Mouse (Mus musculus) 3T3-L1 (cell line): ENCODE results near the gene Ap3d1.
A peak's percentile ranks its signal among the peaks of the same experiment; 100 is the strongest.

Experiments
- DNase-seq: peaks from one replicate; pipeline ENCODE4 v3.0.0-alpha.2; 2015; ENCODE audit warnings: low read depth, low spot score

Gene Ap3d1

GRCm38 (mm10) chr10:80757717-80758116 lies 15.7 kb upstream of the Ap3d1 start:
- DNase-seq: peak; percentile 90

DNA sequence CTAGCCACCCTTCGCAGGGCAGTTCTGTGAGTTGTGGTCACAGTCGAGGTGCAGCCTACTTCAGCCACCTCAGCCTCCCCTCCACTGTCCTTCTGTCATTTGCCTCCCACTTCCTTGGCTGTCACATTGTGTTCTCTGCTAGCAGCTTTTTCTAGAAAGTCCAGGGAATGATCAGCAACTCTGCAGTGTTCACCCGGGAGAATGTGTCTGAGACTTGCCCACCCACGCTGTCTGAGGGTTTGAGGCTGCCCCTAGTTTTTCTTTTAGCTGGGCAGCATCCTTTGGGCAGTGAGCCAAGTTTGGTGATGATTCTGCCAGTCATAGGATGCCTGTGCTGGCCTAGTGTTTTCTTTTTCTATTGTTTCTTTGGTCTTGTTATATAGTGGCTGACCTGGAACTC lies 14.9 kb upstream of the Ap3d1 start:
- DNase-seq: peak; percentile 52

- DNase-seq: no peak
These were observed 14.4 kb upstream of the Ap3d1 start for GRCm38 (mm10) chr10:80756509-80756908.

DNA sequence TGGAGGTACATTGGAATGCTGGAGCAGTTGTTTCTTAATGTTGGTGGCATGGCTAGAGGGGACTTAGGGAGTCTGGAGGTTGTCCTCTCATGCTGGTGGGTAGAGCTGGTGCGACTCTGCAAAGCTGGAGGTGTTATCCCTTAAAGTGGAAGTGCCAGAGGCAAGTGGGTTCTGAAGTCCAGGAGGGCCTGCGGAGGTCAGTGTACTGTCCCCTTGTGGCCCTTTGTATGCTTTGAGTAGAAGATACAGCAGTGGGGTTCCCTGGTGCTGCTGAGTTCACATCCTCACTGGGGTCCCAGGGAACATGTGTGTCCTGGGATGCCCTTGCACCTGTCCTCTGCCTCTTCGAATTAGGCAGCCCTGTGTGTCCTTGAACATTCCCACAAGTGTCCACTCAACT lies 14.0 kb upstream of the Ap3d1 start:
- DNase-seq: peak; percentile 39

DNA sequence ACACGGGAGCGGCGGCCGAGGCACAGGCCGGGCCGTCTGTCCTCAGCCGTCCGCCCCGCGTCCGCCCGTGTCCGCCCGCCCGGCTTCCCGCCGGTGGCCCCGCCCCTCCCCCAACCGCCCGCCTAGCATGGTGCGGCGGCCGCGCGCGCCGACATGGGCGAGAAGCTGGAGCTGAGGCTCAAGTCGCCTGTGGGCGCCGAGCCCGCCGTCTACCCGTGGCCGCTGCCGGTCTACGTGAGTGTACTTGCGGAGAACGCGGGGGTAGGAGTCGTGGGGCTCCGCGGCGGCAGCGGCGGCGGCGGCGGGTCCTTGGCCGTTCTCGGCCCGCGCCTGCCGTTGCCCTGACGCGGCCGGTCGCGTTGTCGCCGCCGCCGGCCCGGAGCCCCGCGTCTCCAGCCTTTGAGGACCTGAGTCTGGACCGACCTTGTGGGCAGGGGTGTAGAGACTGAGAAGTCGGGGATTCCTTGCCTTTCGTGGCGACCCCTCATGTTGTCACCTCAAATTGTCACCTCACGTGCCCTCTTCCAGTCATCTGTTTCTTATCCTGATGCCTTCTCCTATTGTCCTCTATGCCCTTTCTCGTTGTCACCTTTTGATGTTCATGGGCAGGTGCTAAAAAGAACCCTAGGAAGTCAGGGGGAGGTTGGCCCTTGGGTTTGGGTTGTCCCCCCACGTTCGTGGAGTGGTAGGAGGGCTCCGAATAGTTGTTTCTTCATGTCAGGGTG lies 13.4 kb upstream of the Ap3d1 start:
- no peak for DNase-seq

- DNase-seq: peak; percentile 91
These were observed 12.7 kb upstream of the Ap3d1 start, which contains the start of gene Dot1l for GRCm38 (mm10) chr10:80754594-80755290. TSS of gene Dot1l (plus strand) at chr10:80755206.

DNA sequence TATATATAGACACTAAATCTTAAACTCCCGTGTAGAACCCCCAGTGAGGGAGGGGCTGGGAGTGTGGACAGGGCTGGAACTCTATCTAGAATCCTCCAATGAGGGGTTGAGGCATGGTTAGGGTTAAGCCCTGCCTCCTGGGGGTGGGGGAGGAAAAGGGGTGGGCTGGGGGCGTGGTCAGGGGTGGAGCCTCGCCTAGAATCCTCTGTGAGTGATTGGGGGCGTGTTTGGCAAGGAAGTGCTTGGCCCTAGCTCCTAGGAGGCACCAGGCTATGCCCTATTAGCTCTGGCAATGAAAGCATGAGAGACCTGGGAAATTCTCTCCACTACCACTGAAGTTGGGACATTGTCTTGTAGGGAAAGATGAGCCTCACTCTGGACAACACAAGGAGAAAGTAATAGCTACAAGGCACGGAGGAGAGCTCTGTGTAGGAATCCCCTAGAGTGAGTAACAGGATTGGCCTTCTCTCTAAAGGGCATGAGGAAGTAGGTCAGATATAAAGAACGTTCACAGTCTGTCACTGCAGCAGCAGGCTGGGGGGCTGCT lies 10.1 kb upstream of the Ap3d1 start:
- DNase-seq: peak; percentile 89

- DNase-seq: peak; percentile 98
These were observed 9.2 kb upstream of the Ap3d1 start for GRCm38 (mm10) chr10:80751188-80751832.

DNA sequence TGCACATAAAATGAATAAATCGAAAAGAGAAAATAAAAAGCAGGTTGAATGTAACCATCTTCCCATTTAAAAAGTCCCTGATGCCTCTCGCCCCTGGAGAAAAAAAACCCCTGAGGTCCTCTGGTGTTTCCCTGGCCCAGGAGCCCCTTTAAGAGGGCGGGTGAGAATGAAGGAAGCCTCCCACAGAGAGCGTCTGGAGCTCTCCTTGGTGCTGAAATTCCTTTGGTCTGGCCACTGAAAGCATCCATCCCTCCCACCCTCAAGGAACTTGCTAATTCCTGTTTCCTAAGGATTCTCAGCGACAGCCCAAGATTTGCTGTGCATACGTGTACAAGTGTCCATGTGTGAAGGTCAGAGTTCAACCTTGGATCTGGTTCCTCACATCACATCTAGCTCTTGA lies 6.5 kb upstream of the Ap3d1 start:
- DNase-seq: peak; percentile 86

DNA sequence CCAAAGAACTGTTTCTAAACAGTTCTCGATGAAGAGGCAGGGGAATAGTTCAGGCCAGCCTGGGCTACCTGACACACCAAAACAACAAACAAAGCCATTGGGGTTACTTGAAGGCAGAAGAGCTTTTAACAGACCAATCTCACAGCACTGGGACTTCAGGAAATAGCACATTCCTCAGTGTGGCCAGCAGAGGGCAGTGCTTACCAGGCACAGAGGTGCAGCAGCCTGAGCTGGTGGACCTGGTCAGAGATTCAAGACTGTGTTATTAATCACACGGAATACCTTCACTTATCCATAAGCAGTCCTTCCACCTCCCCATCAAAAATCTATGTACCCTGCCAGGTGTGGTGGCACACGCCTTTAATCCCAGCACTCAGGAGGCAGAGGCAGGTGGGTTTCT lies 5.3 kb upstream of the Ap3d1 start:
- peak; percentile 83 for DNase-seq

DNA sequence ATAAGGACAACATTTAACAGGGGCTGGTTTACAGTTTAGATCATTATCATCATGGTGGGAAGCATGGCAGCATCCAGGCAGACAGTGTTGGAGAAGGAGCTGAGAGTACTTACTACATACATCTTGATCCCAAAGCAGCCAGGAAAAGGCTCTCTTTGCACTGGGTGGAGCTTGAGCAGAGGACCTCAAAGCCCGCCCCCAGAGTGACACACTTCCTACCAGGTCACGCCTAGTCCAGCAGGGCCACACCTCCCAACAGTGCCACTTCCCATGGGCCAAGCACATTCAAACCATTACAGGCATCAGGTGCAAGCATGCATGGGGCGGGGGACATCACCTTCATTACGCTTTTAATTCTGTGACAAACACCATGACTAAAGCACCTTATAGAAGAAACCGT lies 2.2 kb upstream of the Ap3d1 start:
- peak; percentile 80 for DNase-seq

GRCm38 (mm10) chr10:80741634-80742179 lies 357 bp downstream of the Ap3d1 start:
- no peak for DNase-seq

DNA sequence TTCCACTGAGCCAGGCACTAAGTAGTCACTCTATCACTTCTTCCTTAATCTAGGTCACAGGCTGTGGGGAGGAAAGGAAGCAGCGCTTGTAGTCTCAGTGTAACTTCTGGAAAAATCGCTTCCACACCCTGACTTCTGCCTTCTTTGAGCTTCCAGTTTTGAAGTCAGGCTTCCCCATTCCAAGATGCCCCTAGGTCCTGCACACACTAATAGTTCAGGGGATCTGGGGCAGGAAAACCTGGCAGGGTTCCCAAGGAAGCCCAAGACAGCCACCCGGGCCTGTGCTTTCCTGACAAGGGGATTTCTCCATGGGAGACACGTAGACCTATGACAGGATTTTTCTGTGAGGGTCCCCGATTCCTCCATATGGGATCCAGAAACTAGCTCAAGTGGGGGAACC lies 918 bp downstream of the Ap3d1 start:
- peak; percentile 41 for DNase-seq

- DNase-seq: peak; percentile 33
These were observed 3.4 kb downstream of the Ap3d1 start for GRCm38 (mm10) chr10:80738657-80739056.

- DNase-seq: no peak
These were observed 5.3 kb downstream of the Ap3d1 start for GRCm38 (mm10) chr10:80736731-80737130.

- no peak for DNase-seq
These were observed 9.4 kb downstream of the Ap3d1 start for GRCm38 (mm10) chr10:80732611-80733101.

DNA sequence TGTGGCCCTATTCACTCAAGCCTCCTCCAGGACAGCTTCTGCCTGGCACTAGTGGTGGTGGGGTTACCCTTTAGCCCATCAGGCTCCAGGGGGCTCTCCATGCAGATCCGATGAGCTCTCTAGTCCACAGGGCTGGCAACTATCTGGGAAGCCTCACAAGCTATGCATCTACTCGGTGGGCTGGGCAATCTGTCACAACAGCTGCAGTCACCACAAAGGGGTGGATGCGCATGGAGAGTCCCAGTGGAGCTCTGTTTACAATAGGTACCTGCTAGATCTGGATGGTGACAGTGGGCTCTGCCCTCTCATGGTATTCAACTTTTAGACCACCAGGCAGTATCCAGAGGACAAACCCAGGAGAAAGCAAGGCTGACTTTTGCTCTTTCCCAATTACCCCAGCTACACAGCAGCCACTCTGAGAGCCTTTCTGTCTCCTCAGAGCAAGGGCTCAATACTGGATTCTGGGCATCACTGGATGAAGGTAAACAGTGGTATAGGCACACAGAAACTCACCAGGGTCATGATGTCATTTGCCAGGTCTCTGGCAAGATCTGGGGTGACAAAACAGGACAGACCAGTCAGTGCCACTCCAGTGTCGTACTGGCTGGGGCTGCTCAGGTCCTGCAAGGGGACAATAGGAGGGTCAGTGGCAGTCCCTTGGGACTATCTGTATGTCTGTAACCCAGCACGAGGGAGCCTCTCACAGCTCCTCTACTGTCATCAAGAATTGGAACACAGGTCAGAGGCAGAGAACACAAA lies 14.5 kb downstream of the Ap3d1 start:
- DNase-seq: no peak

DNA sequence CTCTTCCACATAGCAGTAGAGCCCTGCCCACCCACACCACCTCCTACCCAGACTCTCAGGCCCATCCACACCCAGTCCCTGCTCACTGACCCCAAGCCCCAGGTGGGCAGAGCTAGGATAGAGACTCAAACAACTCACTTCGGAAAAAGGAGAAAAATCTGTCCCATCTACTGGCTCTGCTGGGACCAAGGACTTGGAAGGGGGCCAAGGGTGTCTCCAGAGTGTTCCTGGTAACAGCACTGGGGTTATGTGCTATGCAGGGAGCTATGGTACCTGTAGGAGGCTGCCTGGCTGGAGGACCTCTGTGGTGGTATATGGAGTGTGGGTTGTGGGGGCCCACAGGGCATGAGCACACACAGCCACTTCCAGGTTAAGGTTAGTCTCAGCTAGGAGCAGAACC lies 24.8 kb downstream of the Ap3d1 start:
- DNase-seq: no peak

DNA sequence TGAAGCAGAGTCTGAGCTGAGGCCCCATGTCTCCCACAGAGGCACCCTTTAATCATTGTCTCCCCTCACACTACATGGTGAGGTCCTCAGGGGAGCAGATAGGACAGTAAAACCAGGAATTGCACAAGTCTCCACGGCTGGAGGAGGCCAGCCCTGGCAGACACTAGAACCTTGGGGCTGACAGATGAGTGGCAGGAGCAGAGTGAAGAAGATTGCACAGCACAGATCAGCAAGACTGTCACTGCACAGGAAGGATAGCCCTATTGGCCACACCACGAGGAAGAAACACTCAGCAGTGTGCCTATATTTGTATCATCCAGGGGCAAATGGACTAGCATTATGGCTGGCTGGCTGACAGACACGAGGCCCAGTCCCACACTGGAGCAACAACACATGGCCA lies 31.2 kb downstream of the Ap3d1 start:
- no peak for DNase-seq

GRCm38 (mm10) chr10:80705479-80705878 lies 36.6 kb downstream of the Ap3d1 start:
- no peak for DNase-seq

DNA sequence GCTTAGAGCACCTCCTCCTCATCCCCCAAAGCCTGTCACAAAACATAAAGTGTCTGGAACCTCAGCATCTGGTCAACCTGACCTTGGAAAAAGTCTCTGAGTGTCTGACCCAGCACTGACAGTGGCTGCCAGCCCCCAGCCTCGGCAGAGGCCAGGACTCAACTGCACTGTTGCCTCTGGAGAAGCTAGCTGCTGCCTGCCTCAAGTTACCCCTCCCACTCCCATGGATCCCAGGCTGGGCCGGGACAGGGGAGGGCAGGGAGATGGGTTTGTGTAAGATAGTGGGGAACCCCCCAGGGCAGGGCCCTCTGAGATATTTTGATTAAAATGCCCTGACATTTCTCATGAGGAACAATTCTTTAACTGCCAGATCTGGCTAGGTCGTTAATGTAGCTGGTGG lies 37.0 kb downstream of the Ap3d1 start:
- no peak for DNase-seq
